Mouse (Mus musculus) forebrain, embryonic 14.5 days (tissue): ENCODE measurements around the gene Lims1. TPM values are rescaled to one million over a fixed set of nuclear protein-coding genes. Genes with fewer than 3 reads are reported as not detected.
"Not testable (repeated sequence)": the region's sequence is repeated elsewhere in the genome, so short reads cannot be mapped to it uniquely, and the experiment has no call there.

Experiments
- ATAC-seq: fragments of 200-750 bp; cut with Nextera tagmentation; 2 replicates; pipeline ENCODE4 v1.8.0; 2017; ENCODE audit warnings: mild to moderate bottlenecking, moderate library complexity
- DNase-seq: peaks from one replicate; pipeline ENCODE4 v3.0.0-alpha.2; 2015; ENCODE audit warnings: low spot score
- H3K27ac ChIP-seq: fragments of 300-500 bp; sonication (generic); 2 replicates; pipeline ENCODE4 v1.5.1; 2014; ENCODE audit warnings: low read depth, mild to moderate bottlenecking, control low read depth, low read length, moderate library complexity
- H3K27me3 ChIP-seq: fragments of 300-500 bp; sonication (generic); replicated peaks from 2 replicates; pipeline ENCODE4 v1.6.1; 2014; ENCODE audit warnings: low read length, control low read depth, mixed read lengths; ENCODE audit not compliant: control insufficient read depth, insufficient read depth
- H3K36me3 ChIP-seq: fragments of 300-500 bp; sonication (generic); 2 replicates; pipeline ENCODE4 v1.6.1; 2014; ENCODE audit warnings: low read length, control low read depth; ENCODE audit not compliant: control insufficient read depth, insufficient read depth
- H3K4me1 ChIP-seq: fragments of 300-500 bp; sonication (generic); 2 replicates; pipeline ENCODE4 v1.6.1; 2014; ENCODE audit warnings: antibody characterized with exemption, low read length, control low read depth; ENCODE audit not compliant: control insufficient read depth, insufficient read depth
- H3K4me2 ChIP-seq: fragments of 300-500 bp; sonication (generic); 2 replicates; pipeline ENCODE4 v1.6.1; 2014; ENCODE audit warnings: mild to moderate bottlenecking, control low read depth, low read length
- H3K4me3 ChIP-seq: fragments of 300-500 bp; sonication (generic); 2 replicates; pipeline ENCODE4 v1.5.1; 2014; ENCODE audit warnings: low read depth, low read length, control low read depth
- H3K9ac ChIP-seq: fragments of 300-500 bp; sonication (generic); 2 replicates; pipeline ENCODE4 v1.6.1; 2014; ENCODE audit warnings: mild to moderate bottlenecking, low read length, control low read depth, moderate library complexity
- H3K9me3 ChIP-seq: fragments of 300-500 bp; sonication (generic); replicated peaks from 2 replicates; pipeline ENCODE4 v1.6.1; 2016; ENCODE audit warnings: low read length, control low read depth, mixed read lengths; ENCODE audit not compliant: control insufficient read depth
- WGBS: fragments of 180-500 bp; shearing (Covaris S2); extraction: QIAGEN DNeasy Blood & Tissue Kit; methylation state at CpG from one replicate; pipeline ENCODE4 v1.1.7; 2014; 5-methylcytosine and 5-hydroxymethylcytosine counted together
- polyA plus RNA-seq: library from polyadenylated mRNA; unstranded; fragments of >200 nt; fragmentation: Nextera tagmentation; extraction: Ambion mirVana; gene quantifications from 2 replicates; pipeline ENCODE4 v1.2.1, GENCODE M21; 2014

Lims1 gene
- polyA plus RNA-seq, 1 experiment from 2014 or later, result 68.1 TPM

DNA sequence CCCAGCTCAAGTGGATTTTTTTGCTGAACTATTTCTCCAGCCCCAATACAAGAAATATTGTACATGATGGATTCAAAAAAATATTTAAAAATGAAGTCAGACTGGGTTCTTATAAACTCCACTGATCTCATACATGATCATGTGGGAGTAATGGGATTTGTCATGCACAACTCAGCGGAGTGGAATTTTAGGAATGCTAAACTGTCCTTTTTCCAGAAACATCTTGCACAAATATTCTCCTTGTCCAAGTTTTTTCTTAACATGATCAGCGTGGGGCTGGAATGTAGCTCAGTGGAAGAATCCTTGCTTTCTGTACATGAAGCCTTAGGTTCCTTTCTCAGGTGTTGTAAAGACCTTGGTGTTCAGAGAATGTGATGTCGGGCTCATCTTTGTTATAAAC lies 2.4 kb upstream of the Lims1 start:
- DNase-seq (no peak), ATAC-seq (no peak)
- Histone ChIP-seq H3K36me3 (no peaks in the 10 kb centered on the region), H3K27ac (no peak overlapping the region), H3K4me1 (peaks cover 11% of the 10 kb centered on the region), H3K27me3 (no peaks in the 10 kb centered on the region), H3K4me2 (no peak overlapping the region), H3K9ac (no peak overlapping the region), H3K9me3 (no peaks in the 10 kb centered on the region), H3K4me3 (no peak overlapping the region)
- WGBS, result 98% methylated on average over 3 of the region's 3 CpGs

- Histone ChIP-seq H3K36me3 (no peaks in the 10 kb centered on the region), H3K27ac (peak overlapping the region; percentile 34; the same call in 1 of the 2 replicates), H3K4me1 (peaks cover 11% of the 10 kb centered on the region), H3K4me2 (peak overlapping the region; percentile 61), H3K9ac (peak overlapping the region; percentile 38; the same call in 1 of the 2 replicates), H3K4me3 (peak overlapping the region; percentile 90), H3K27me3 (no peaks in the 10 kb centered on the region), H3K9me3 (no peaks in the 10 kb centered on the region)
- WGBS, result 34% methylated on average over 6 of the region's 6 CpGs
- no peak for ATAC-seq
- no peak for DNase-seq
Measured at GRCm38 (mm10) chr10:58322361-58323027, 772 bp upstream of the Lims1 start.

DNA sequence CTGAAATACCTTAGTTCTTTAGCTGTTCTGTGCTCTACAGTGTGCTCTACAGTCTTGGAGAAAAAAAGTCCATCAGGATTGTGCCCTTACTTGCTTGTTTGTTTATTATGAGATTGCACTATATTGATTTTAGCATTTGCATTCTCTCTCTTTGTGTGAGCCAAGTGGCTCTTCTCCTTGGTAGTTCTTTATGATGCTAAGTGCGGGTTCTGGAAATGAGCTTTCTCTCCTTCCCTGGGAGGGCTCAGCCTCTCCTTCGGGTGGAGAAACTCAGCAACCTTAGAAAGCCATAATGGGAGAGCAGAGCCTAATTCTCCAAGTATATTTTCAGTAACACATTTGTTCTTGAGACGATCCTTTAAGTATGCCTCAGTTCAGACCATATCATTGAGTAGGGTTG lies 3.0 kb downstream of the Lims1 start:
- Histone ChIP-seq H3K4me1 (peaks cover 11% of the 10 kb centered on the region), H3K4me2 (no peak overlapping the region), H3K4me3 (no peak overlapping the region), H3K27ac (no peak overlapping the region), H3K36me3 (no peaks in the 10 kb centered on the region), H3K9me3 (no peaks in the 10 kb centered on the region), H3K27me3 (no peaks in the 10 kb centered on the region), H3K9ac (no peak overlapping the region)
- no peak for DNase-seq
- 41% methylated on average over 3 of the region's 3 CpGs for WGBS
- no peak for ATAC-seq

- H3K4me3 ChIP-seq, H3K9me3 ChIP-seq, ATAC-seq, H3K36me3 ChIP-seq, H3K27ac ChIP-seq, H3K4me2 ChIP-seq, DNase-seq, H3K27me3 ChIP-seq, H3K9ac ChIP-seq: not testable (repeated sequence)
- WGBS, result 94% methylated on average over 6 of the region's 6 CpGs
- peaks cover 11% of the 10 kb centered on the region for H3K4me1 ChIP-seq
Measured at GRCm38 (mm10) chr10:58327836-58328235, 4.6 kb downstream of the Lims1 start.

- DNase-seq (no peak), ATAC-seq (no peak)
- H3K27me3 ChIP-seq, result no peaks in the 10 kb centered on the region
- peaks cover 11% of the 10 kb centered on the region for H3K4me1 ChIP-seq
- H3K4me2 ChIP-seq, result no peak overlapping the region
- no peak overlapping the region for H3K4me3 ChIP-seq
- H3K36me3 ChIP-seq, result no peaks in the 10 kb centered on the region
- no peak overlapping the region for H3K27ac ChIP-seq
- no peak overlapping the region for H3K9ac ChIP-seq
- no peaks in the 10 kb centered on the region for H3K9me3 ChIP-seq
- WGBS, result 93% methylated on average over 8 of the region's 8 CpGs
Measured at GRCm38 (mm10) chr10:58328517-58329108, 5.3 kb downstream of the Lims1 start.

DNA sequence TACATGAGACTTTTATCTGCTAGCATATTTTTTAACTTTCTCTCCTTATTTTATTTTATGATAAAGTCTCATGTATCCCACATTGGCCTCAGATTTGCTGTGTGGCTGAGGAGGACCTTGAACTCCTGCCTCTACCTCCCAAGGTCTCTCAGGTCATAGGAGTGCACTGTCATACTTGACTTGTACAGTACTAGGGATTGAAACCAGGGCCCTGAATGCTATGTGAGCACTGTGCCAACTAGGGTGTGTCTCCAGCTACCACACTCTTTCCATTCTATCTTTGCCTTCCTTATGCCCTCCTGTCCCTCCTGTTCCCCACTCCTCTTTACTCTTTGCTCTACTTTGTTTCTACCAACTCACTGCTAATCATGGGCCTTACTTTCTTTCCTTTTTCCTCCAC lies 7.4 kb downstream of the Lims1 start:
- Histone ChIP-seq H3K36me3 (no peaks in the 10 kb centered on the region), H3K4me1 (peaks cover 3% of the 10 kb centered on the region; the same call in 1 of the 2 replicates), H3K27me3 (no peaks in the 10 kb centered on the region), H3K27ac (no peak overlapping the region), H3K4me2 (no peak overlapping the region), H3K9ac (no peak overlapping the region), H3K4me3 (no peak overlapping the region), H3K9me3 (no peaks in the 10 kb centered on the region)
- ATAC-seq, result no peak
- no peak for DNase-seq

- H3K27ac ChIP-seq, result no peak overlapping the region
- H3K27me3 ChIP-seq, result no peaks in the 10 kb centered on the region
- ATAC-seq (no peak), DNase-seq (no peak)
- no peaks in the 10 kb centered on the region for H3K36me3 ChIP-seq
- no peak overlapping the region for H3K4me2 ChIP-seq
- no peaks in the 10 kb centered on the region for H3K9me3 ChIP-seq
- no peaks in the 10 kb centered on the region for H3K4me1 ChIP-seq
- H3K9ac ChIP-seq, result no peak overlapping the region
- no peak overlapping the region for H3K4me3 ChIP-seq
Measured at GRCm38 (mm10) chr10:58331741-58332140, 8.5 kb downstream of the Lims1 start.

DNA sequence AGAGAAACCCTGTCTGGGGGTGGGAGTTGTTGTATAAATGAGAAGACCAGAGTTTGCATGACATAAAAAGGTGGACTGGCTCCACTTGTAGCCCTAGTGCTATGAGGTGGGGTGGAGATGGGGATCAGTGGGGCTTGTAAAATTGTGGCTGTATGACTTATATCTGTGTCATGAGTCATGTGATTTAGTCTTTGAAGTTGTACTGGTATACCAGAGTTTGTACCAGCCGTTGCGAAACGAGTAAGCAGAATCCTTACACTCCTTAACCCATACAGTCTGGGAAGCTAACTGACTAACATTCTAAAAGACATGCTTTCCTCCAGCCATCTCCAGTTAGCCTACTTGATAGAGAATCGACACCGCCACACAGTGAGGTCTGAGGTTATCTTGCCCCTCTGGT lies 10.1 kb downstream of the Lims1 start:
- H3K36me3 ChIP-seq, result no peaks in the 10 kb centered on the region
- no peak for ATAC-seq
- no peaks in the 10 kb centered on the region for H3K27me3 ChIP-seq
- H3K4me3 ChIP-seq, result no peak overlapping the region
- no peak overlapping the region for H3K4me2 ChIP-seq
- no peaks in the 10 kb centered on the region for H3K4me1 ChIP-seq
- no peak overlapping the region for H3K27ac ChIP-seq
- no peak overlapping the region for H3K9ac ChIP-seq
- 97% methylated on average over 5 of the region's 5 CpGs for WGBS
- no peak for DNase-seq
- no peaks in the 10 kb centered on the region for H3K9me3 ChIP-seq

- no peak for ATAC-seq
- 97% methylated on average over 1 of the region's 1 CpGs for WGBS
- Histone ChIP-seq H3K27ac (no peak overlapping the region), H3K27me3 (no peaks in the 10 kb centered on the region), H3K9ac (no peak overlapping the region), H3K9me3 (no peaks in the 10 kb centered on the region), H3K4me2 (no peak overlapping the region), H3K36me3 (no peaks in the 10 kb centered on the region), H3K4me1 (no peaks in the 10 kb centered on the region), H3K4me3 (no peak overlapping the region)
- DNase-seq, result no peak
Measured at GRCm38 (mm10) chr10:58336156-58336555, 12.9 kb downstream of the Lims1 start.
